Mouse (Mus musculus): ENCODE results near the gene Kdm7a.
A peak's percentile ranks its signal among the peaks of the same experiment; 100 is the strongest.

The Kdm7a gene

GRCm38 (mm10) chr6:39205650-39206580 lies 674 bp downstream of the Kdm7a start:
- DNase-seq (ENCODE audit: low spot score) = peak; percentile 13

- DNase-seq (ENCODE audit: low spot score) = peak; percentile 36
Measured at GRCm38 (mm10) chr6:39205064-39205649, 1.4 kb downstream of the Kdm7a start.

- no peak for DNase-seq (ENCODE audit: low spot score)
Measured at GRCm38 (mm10) chr6:39204444-39204843, 2.1 kb downstream of the Kdm7a start.

GRCm38 (mm10) chr6:39203236-39203635 lies 3.4 kb downstream of the Kdm7a start:
- no peak for DNase-seq (ENCODE audit: low spot score)

- DNase-seq (ENCODE audit: low spot score) = no peak
Measured at GRCm38 (mm10) chr6:39193006-39193405, 13.6 kb downstream of the Kdm7a start.

GRCm38 (mm10) chr6:39191518-39191917 lies 15.1 kb downstream of the Kdm7a start:
- no peak for DNase-seq (ENCODE audit: low spot score)

GRCm38 (mm10) chr6:39187227-39187626 lies 19.4 kb downstream of the Kdm7a start:
- no peak for DNase-seq (ENCODE audit: low spot score)

GRCm38 (mm10) chr6:39169089-39169488 lies 37.5 kb downstream of the Kdm7a start:
- DNase-seq (ENCODE audit: low spot score) = no peak

- DNase-seq (ENCODE audit: low spot score) = no peak
Measured at GRCm38 (mm10) chr6:39164891-39165290, 41.7 kb downstream of the Kdm7a start.

- no peak for DNase-seq (ENCODE audit: low spot score)
Measured at GRCm38 (mm10) chr6:39161975-39162374, 44.6 kb downstream of the Kdm7a start.

GRCm38 (mm10) chr6:39146041-39146440 lies 60.5 kb downstream of the Kdm7a start:
- no peak for DNase-seq (ENCODE audit: low spot score)

GRCm38 (mm10) chr6:39132556-39132955 lies 74.0 kb downstream of the Kdm7a start:
- no peak for DNase-seq (ENCODE audit: low spot score)

- no peak for DNase-seq (ENCODE audit: low spot score)
Measured at GRCm38 (mm10) chr6:39131480-39131879, 75.1 kb downstream of the Kdm7a start.

GRCm38 (mm10) chr6:39124719-39125118 lies 81.9 kb downstream of the Kdm7a start:
- DNase-seq (ENCODE audit: low spot score) = no peak

- no peak for DNase-seq (ENCODE audit: low spot score)
Measured at GRCm38 (mm10) chr6:39120685-39121084, 85.9 kb downstream of the Kdm7a start.

GRCm38 (mm10) chr6:39118456-39118881 lies 88.1 kb downstream of the Kdm7a start:
- no peak for DNase-seq (ENCODE audit: low spot score)

GRCm38 (mm10) chr6:39117584-39118455 lies 88.8 kb downstream of the Kdm7a start, which contains the start of gene Parp12:
Gene Parp12 (minus strand): TSS chr6:39118349.
- peak; percentile 35 for DNase-seq (ENCODE audit: low spot score)

- no peak for DNase-seq (ENCODE audit: low spot score)
Measured at GRCm38 (mm10) chr6:39115438-39115837, 91.2 kb downstream of the Kdm7a start.

- DNase-seq (ENCODE audit: low spot score) = no peak
Measured at GRCm38 (mm10) chr6:39113141-39113540, 93.4 kb downstream of the Kdm7a start.

- no peak for DNase-seq (ENCODE audit: low spot score)
Measured at GRCm38 (mm10) chr6:39112701-39113100, 93.9 kb downstream of the Kdm7a start.

GRCm38 (mm10) chr6:39106812-39107211 lies 99.8 kb downstream of the Kdm7a start:
- DNase-seq (ENCODE audit: low spot score) = no peak

GRCm38 (mm10) chr6:39104631-39105030 lies 102.0 kb downstream of the Kdm7a start:
- DNase-seq (ENCODE audit: low spot score) = no peak

Measured in urinary bladder, postnatal 10 days (tissue).